Mouse (Mus musculus) limb, embryonic 11.5 days (tissue): ENCODE results near the gene 0610010K14Rik. TPM values are rescaled to one million over a fixed set of nuclear protein-coding genes. Genes with fewer than 3 reads are reported as not detected.

Experiments
- ATAC-seq: fragments of 200-750 bp; cut with Nextera tagmentation; 2 replicates; pipeline ENCODE4 v1.8.0; 2017; ENCODE audit warnings: low read depth; ENCODE audit not compliant: insufficient number of reproducible peaks, low FRiP score, low TSS enrichment
- DNase-seq: peaks from one replicate; pipeline ENCODE4 v3.0.0-alpha.2; 2015; ENCODE audit warnings: low spot score
- H3K27ac ChIP-seq: fragments of 300-500 bp; sonication (generic); replicated peaks from 2 replicates; pipeline ENCODE4 v1.5.1; 2014; ENCODE audit warnings: low read depth, mild to moderate bottlenecking, low read length
- H3K27me3 ChIP-seq: fragments of 300-500 bp; sonication (generic); 2 replicates; pipeline ENCODE4 v1.6.1; 2014; ENCODE audit warnings: mild to moderate bottlenecking, low read length, mixed read lengths; ENCODE audit not compliant: control insufficient read depth, insufficient read depth
- H3K36me3 ChIP-seq: fragments of 300-500 bp; sonication (generic); 2 replicates; pipeline ENCODE4 v1.6.1; 2014; ENCODE audit warnings: mild to moderate bottlenecking, low read length, moderate library complexity, mixed read lengths; ENCODE audit not compliant: control insufficient read depth, insufficient read depth
- H3K4me1 ChIP-seq: fragments of 300-500 bp; sonication (generic); 2 replicates; pipeline ENCODE4 v1.6.1; 2014; ENCODE audit warnings: low read length, mixed read lengths; ENCODE audit not compliant: control insufficient read depth, insufficient read depth
- H3K4me2 ChIP-seq: fragments of 300-500 bp; sonication (generic); 2 replicates; pipeline ENCODE4 v1.6.1; 2014; ENCODE audit warnings: low read depth, mild to moderate bottlenecking, moderate library complexity; ENCODE audit not compliant: severe bottlenecking
- H3K4me3 ChIP-seq: fragments of 300-500 bp; sonication (generic); 2 replicates; pipeline ENCODE4 v1.5.1; 2014; ENCODE audit warnings: low read depth, low read length
- H3K9ac ChIP-seq: fragments of 300-500 bp; sonication (generic); 2 replicates; pipeline ENCODE4 v1.6.1; 2014; ENCODE audit warnings: mild to moderate bottlenecking, low read length
- H3K9me3 ChIP-seq: fragments of 300-500 bp; sonication (generic); 2 replicates; pipeline ENCODE4 v1.6.1; 2016; ENCODE audit warnings: low read length; ENCODE audit not compliant: control insufficient read depth
- WGBS: fragments of 180-500 bp; shearing (Covaris S2); extraction: QIAGEN DNeasy Blood & Tissue Kit; methylation state at CpG from one replicate; pipeline ENCODE4 v1.1.7; 2014; 5-methylcytosine and 5-hydroxymethylcytosine counted together
- polyA plus RNA-seq: library from polyadenylated mRNA; unstranded; fragments of >200 nt; fragmentation: Nextera tagmentation; extraction: Ambion mirVana; gene quantifications from 2 replicates; pipeline ENCODE4 v1.2.1, GENCODE M21; 2014

The 0610010K14Rik gene
- polyA plus RNA-seq, 1 experiment from 2014 or later = 216 TPM

GRCm38 (mm10) chr11:70210681-70211080 is 27.0 kb downstream of the 0610010K14Rik start:
- Histone ChIP-seq H3K9ac (no peak overlapping the region), H3K9me3 (no peaks in the 10 kb centered on the region), H3K27ac (no peak overlapping the region), H3K36me3 (no peaks in the 10 kb centered on the region), H3K4me3 (no peak overlapping the region), H3K4me2 (no peak overlapping the region), H3K4me1 (peaks cover 13% of the 10 kb centered on the region; the same call in 1 of the 2 replicates), H3K27me3 (peaks cover 30% of the 10 kb centered on the region)
- ATAC-seq (no peak), DNase-seq (no peak)
- whole genome bisulfite sequencing = 86% methylated on average over 2 of the region's 2 CpGs

- Histone ChIP-seq H3K4me3 (no peak overlapping the region), H3K27me3 (peaks cover 13% of the 10 kb centered on the region), H3K9me3 (no peaks in the 10 kb centered on the region), H3K4me1 (0 out of 2 replicates have a peak, but pooled peaks cover 2% of the 10 kb centered on the region), H3K27ac (no peak overlapping the region), H3K36me3 (no peaks in the 10 kb centered on the region), H3K9ac (no peak overlapping the region), H3K4me2 (no peak overlapping the region)
- WGBS = 73% methylated on average over 5 of the region's 5 CpGs
- ATAC-seq = no peak
- no peak for DNase-seq
These were observed 28.8 kb downstream of the 0610010K14Rik start for GRCm38 (mm10) chr11:70208778-70209388.

- Histone ChIP-seq H3K27ac (no peak overlapping the region), H3K4me2 (no peak overlapping the region), H3K9me3 (no peaks in the 10 kb centered on the region), H3K36me3 (no peaks in the 10 kb centered on the region), H3K9ac (no peak overlapping the region), H3K27me3 (no peaks in the 10 kb centered on the region; the same call in 1 of the 2 replicates), H3K4me3 (no peak overlapping the region), H3K4me1 (no peaks in the 10 kb centered on the region)
- 87% methylated on average over 7 of the region's 7 CpGs for WGBS
- DNase-seq = no peak
- ATAC-seq = no peak
These were observed 30.4 kb downstream of the 0610010K14Rik start for GRCm38 (mm10) chr11:70207283-70207682.

GRCm38 (mm10) chr11:70206801-70207200 is 30.9 kb downstream of the 0610010K14Rik start:
- Histone ChIP-seq H3K9ac (no peak overlapping the region), H3K9me3 (no peaks in the 10 kb centered on the region), H3K4me2 (no peak overlapping the region), H3K27me3 (no peaks in the 10 kb centered on the region), H3K27ac (no peak overlapping the region), H3K36me3 (no peaks in the 10 kb centered on the region), H3K4me3 (no peak overlapping the region), H3K4me1 (no peaks in the 10 kb centered on the region)
- ATAC-seq (no peak), DNase-seq (no peak)
- 79% methylated on average over 2 of the region's 2 CpGs for WGBS

GRCm38 (mm10) chr11:70201691-70202090 is 36.0 kb downstream of the 0610010K14Rik start:
- H3K4me3 ChIP-seq = no peak overlapping the region
- H3K9ac ChIP-seq = no peak overlapping the region
- H3K9me3 ChIP-seq = no peaks in the 10 kb centered on the region
- 39% methylated on average over 5 of the region's 5 CpGs for WGBS
- DNase-seq (peak; percentile 91), ATAC-seq (no peak)
- no peaks in the 10 kb centered on the region for H3K27me3 ChIP-seq
- no peaks in the 10 kb centered on the region for H3K36me3 ChIP-seq
- H3K4me2 ChIP-seq = no peak overlapping the region
- no peak overlapping the region for H3K27ac ChIP-seq
- no peaks in the 10 kb centered on the region for H3K4me1 ChIP-seq

GRCm38 (mm10) chr11:70200036-70200608 is 37.6 kb downstream of the 0610010K14Rik start:
- H3K36me3 ChIP-seq = no peaks in the 10 kb centered on the region
- no peak overlapping the region for H3K4me3 ChIP-seq
- no peak overlapping the region for H3K27ac ChIP-seq
- ATAC-seq = no peak
- H3K9ac ChIP-seq = no peak overlapping the region
- no peak overlapping the region for H3K4me2 ChIP-seq
- DNase-seq = no peak
- H3K4me1 ChIP-seq = no peaks in the 10 kb centered on the region
- 84% methylated on average over 5 of the region's 5 CpGs for WGBS
- no peaks in the 10 kb centered on the region for H3K9me3 ChIP-seq
- H3K27me3 ChIP-seq = no peaks in the 10 kb centered on the region

GRCm38 (mm10) chr11:70199107-70199506 is 38.6 kb downstream of the 0610010K14Rik start:
- no peak overlapping the region for H3K27ac ChIP-seq
- ATAC-seq = no peak
- 80% methylated on average over 8 of the region's 8 CpGs for WGBS
- H3K36me3 ChIP-seq = no peaks in the 10 kb centered on the region
- DNase-seq = no peak
- H3K9me3 ChIP-seq = no peaks in the 10 kb centered on the region
- no peak overlapping the region for H3K4me3 ChIP-seq
- H3K9ac ChIP-seq = no peak overlapping the region
- no peaks in the 10 kb centered on the region for H3K27me3 ChIP-seq
- no peak overlapping the region for H3K4me2 ChIP-seq
- H3K4me1 ChIP-seq = no peaks in the 10 kb centered on the region

GRCm38 (mm10) chr11:70198332-70198731 is 39.4 kb downstream of the 0610010K14Rik start:
- H3K4me2 ChIP-seq = no peak overlapping the region
- no peak overlapping the region for H3K4me3 ChIP-seq
- WGBS = 88% methylated on average over 3 of the region's 3 CpGs
- H3K9me3 ChIP-seq = no peaks in the 10 kb centered on the region
- H3K27me3 ChIP-seq = no peaks in the 10 kb centered on the region
- DNase-seq = no peak
- no peaks in the 10 kb centered on the region for H3K4me1 ChIP-seq
- no peak overlapping the region for H3K9ac ChIP-seq
- no peak overlapping the region for H3K27ac ChIP-seq
- H3K36me3 ChIP-seq = no peaks in the 10 kb centered on the region
- ATAC-seq = no peak
